Mouse (Mus musculus) spleen, adult 2 months (tissue): ENCODE measurements at regions not wholly inside any gene's neighbourhood (a gene's known extent, or its start where the extent isn't known, plus 50 kb on each side); places are given as distances from the start of the nearest gene placed in this dataset.

Experiments
- CTCF ChIP-seq: fragments of 200-500 bp; IDR thresholded peaks from 2 replicates; pipeline ENCODE4 v1.5.1; 2011; ENCODE audit warnings: mild to moderate bottlenecking, inconsistent platforms; ENCODE audit not compliant: insufficient read depth, insufficient read length, insufficient replicate concordance; ENCODE audit errors: extremely low read depth
- POLR2A ChIP-seq: fragments of 200-500 bp; IDR thresholded peaks from 2 replicates; pipeline ENCODE4 v1.6.1; 2011; ENCODE audit warnings: low read depth, low read length, inconsistent platforms

GRCm38 (mm10) chr15:68665331-68665730, 2164.6 kb upstream of the Lrrc6 start:
- TF ChIP-seq POLR2A (no peak), CTCF (no peak)
